Comparison of ENCODE assay signal across 16 mouse cellular contexts in genomic region chr8:125868552-125868951, GRCm38 (mm10). TPM values are rescaled to one million over a fixed set of nuclear protein-coding genes. Genes with fewer than 3 reads are reported as not detected.
A peak's percentile ranks its signal among the peaks of the same experiment; 100 is the strongest.
DNase-seq lines count a peak whose midpoint lies in the region; ATAC-seq and TF ChIP-seq lines count a peak whose summit lies in the region.
"Had no signal": no experiment of that assay in that cellular context is flagged by ENCODE, and none has a peak within 500 bp of the region (broad histone marks: within the 10 kb centered on the region; RNA-seq: fewer than 3 reads in every experiment).

No protein-coding gene starts in this region.

- no peaks in the 10 kb centered on the region; the same call in 1 of the 2 replicates for H3K27me3 ChIP-seq in hindbrain, embryonic 11.5 days (ENCODE audit: control insufficient read depth, insufficient read depth, low read length)
- no peaks in the 10 kb centered on the region for H3K27me3 ChIP-seq in hindbrain, embryonic 14.5 days (ENCODE audit: control insufficient read depth, insufficient read depth, low read length)
- no peaks in the 10 kb centered on the region for H3K27me3 ChIP-seq in midbrain, embryonic 11.5 days (ENCODE audit: control insufficient read depth, insufficient read depth, low read length)
- H3K27me3 ChIP-seq in midbrain, embryonic 10.5 days (ENCODE audit: low read depth, poor library complexity, severe bottlenecking), result no peaks in the 10 kb centered on the region; the same call in 1 of the 2 replicates
- H3K27me3 ChIP-seq: midbrain, embryonic 13.5 days; neural tube, embryonic 12.5 days had no signal

- no peak overlapping the region for H3K4me3 ChIP-seq in hindbrain, embryonic 11.5 days (ENCODE audit: low read depth, low read length)
- H3K4me3 ChIP-seq in hindbrain, embryonic 14.5 days (replicated peaks; ENCODE audit: low read length), result no peak overlapping the region
- no peak overlapping the region for H3K4me3 ChIP-seq in midbrain, embryonic 11.5 days (ENCODE audit: low read depth, low read length)
- no peak overlapping the region for H3K4me3 ChIP-seq in midbrain, embryonic 10.5 days
- H3K4me3 ChIP-seq in ES-E14 (ENCODE audit: insufficient read depth in 1 of 2, low read depth in 1 of 2, low read length in 2 of 2, poor library complexity in 1 of 2, severe bottlenecking in 1 of 2), result no peak overlapping the region
- H3K4me3 ChIP-seq: erythroblast, embryonic 14.5 days; heart, embryonic 13.5 days; midbrain, embryonic 13.5 days; neural tube, embryonic 12.5 days had no signal

- H3K9me3 ChIP-seq in hindbrain, embryonic 11.5 days (ENCODE audit: control insufficient read depth, low read length), result no peaks in the 10 kb centered on the region
- no peaks in the 10 kb centered on the region for H3K9me3 ChIP-seq in hindbrain, embryonic 14.5 days (ENCODE audit: control insufficient read depth, low read length)
- H3K9me3 ChIP-seq in midbrain, embryonic 11.5 days (ENCODE audit: control insufficient read depth, low read length), result no peaks in the 10 kb centered on the region
- H3K9me3 ChIP-seq in midbrain, embryonic 10.5 days (replicated peaks), result no peaks in the 10 kb centered on the region
- no peaks in the 10 kb centered on the region for H3K9me3 ChIP-seq in ES-E14 (ENCODE audit: control insufficient read depth, insufficient read depth, low read depth, low read length)
- H3K9me3 ChIP-seq: heart, embryonic 13.5 days; midbrain, embryonic 13.5 days; neural tube, embryonic 12.5 days had no signal

- in situ Hi-C loops in ES-E14 (cut with MboI; ENCODE audit: low sequenced_read_pairs in 2 of 2, unreplicated experiment in 2 of 2), result loop anchor here in 1 of 2 experiments (5.0 to 10.0 kb wide), 2 partner anchors 296 to 684 kb away; no protein-coding TSS in a partner anchor

- peak; percentile 39 for DNase-seq in hindbrain, embryonic 11.5 days (ENCODE audit: low spot score)
- no peak for DNase-seq in hindbrain, embryonic 14.5 days (ENCODE audit: low spot score)
- peak; percentile 53 for DNase-seq in midbrain, embryonic 11.5 days (ENCODE audit: low spot score, missing footprints)
- DNase-seq in midbrain, embryonic 10.5 days (ENCODE audit: low spot score), result no peak
- peak; percentile 53 for DNase-seq in ES-E14 (ENCODE audit: low read depth, low spot score)
- DNase-seq in cerebellum, adult 9-10 months, result no peak
- DNase-seq: kidney, postnatal 14 days; lung, adult 2 months; right cerebral cortex, adult 18-20 months had no signal

- no peak overlapping the region for H3K9ac ChIP-seq in hindbrain, embryonic 11.5 days (ENCODE audit: low read depth, low read length)
- no peak overlapping the region for H3K9ac ChIP-seq in hindbrain, embryonic 14.5 days
- no peak overlapping the region for H3K9ac ChIP-seq in midbrain, embryonic 11.5 days (ENCODE audit: low read length)
- no peak overlapping the region for H3K9ac ChIP-seq in ES-E14 (ENCODE audit: insufficient read depth, low read depth, low read length, poor library complexity, severe bottlenecking)
- H3K9ac ChIP-seq: heart, embryonic 13.5 days; midbrain, embryonic 13.5 days; neural tube, embryonic 12.5 days had no signal

- H3K36me3 ChIP-seq in hindbrain, embryonic 11.5 days (ENCODE audit: control insufficient read depth, insufficient read depth, low read length), result no peaks in the 10 kb centered on the region
- 0 out of 2 replicates have a peak, but pooled peaks cover 5% of the 10 kb centered on the region for H3K36me3 ChIP-seq in hindbrain, embryonic 14.5 days (replicated peaks; ENCODE audit: control insufficient read depth, insufficient read depth)
- H3K36me3 ChIP-seq in midbrain, embryonic 11.5 days (ENCODE audit: control insufficient read depth, insufficient read depth, low read length), result no peaks in the 10 kb centered on the region
- H3K36me3 ChIP-seq in midbrain, embryonic 10.5 days, result no peaks in the 10 kb centered on the region
- H3K36me3 ChIP-seq in ES-E14 (ENCODE audit: control insufficient read depth, insufficient read depth, low read length, poor library complexity, severe bottlenecking), result no peaks in the 10 kb centered on the region
- H3K36me3 ChIP-seq: heart, embryonic 13.5 days; neural tube, embryonic 12.5 days had no signal

- WGBS in hindbrain, embryonic 11.5 days, result 66% methylated on average over 7 of the region's 7 CpGs
- 61% methylated on average over 7 of the region's 7 CpGs for WGBS in hindbrain, embryonic 14.5 days
- WGBS in midbrain, embryonic 11.5 days, result 81% methylated on average over 7 of the region's 7 CpGs
- 83% methylated on average over 7 of the region's 7 CpGs for WGBS in midbrain, embryonic 10.5 days

- no peak overlapping the region for H3K27ac ChIP-seq in hindbrain, embryonic 11.5 days (ENCODE audit: low read depth, low read length)
- no peak overlapping the region for H3K27ac ChIP-seq in hindbrain, embryonic 14.5 days
- H3K27ac ChIP-seq in midbrain, embryonic 11.5 days (ENCODE audit: low read depth, low read length), result no peak overlapping the region
- no peak overlapping the region for H3K27ac ChIP-seq in midbrain, embryonic 10.5 days (replicated peaks)
- no peak overlapping the region for H3K27ac ChIP-seq in ES-E14 (ENCODE audit: insufficient read depth, low read depth, low read length, poor library complexity, severe bottlenecking)
- H3K27ac ChIP-seq: heart, embryonic 13.5 days; neural tube, embryonic 12.5 days had no signal

- H3K4me1 ChIP-seq in hindbrain, embryonic 11.5 days (replicated peaks; ENCODE audit: control insufficient read depth, insufficient read depth, low read length), result peaks cover 5% of the 10 kb centered on the region; the same call in 1 of the 2 replicates
- H3K4me1 ChIP-seq in hindbrain, embryonic 14.5 days (replicated peaks; ENCODE audit: control insufficient read depth, insufficient read depth, low read length), result peaks cover 10% of the 10 kb centered on the region; the same call in 1 of the 2 replicates
- H3K4me1 ChIP-seq in midbrain, embryonic 11.5 days (ENCODE audit: control insufficient read depth, insufficient read depth, low read length), result peaks cover 10% of the 10 kb centered on the region
- peaks cover 18% of the 10 kb centered on the region for H3K4me1 ChIP-seq in midbrain, embryonic 10.5 days
- H3K4me1 ChIP-seq in ES-E14 (ENCODE audit: control insufficient read depth in 2 of 2, insufficient read depth in 2 of 2, low read length in 2 of 2, poor library complexity in 1 of 2), result peaks cover 4 to 7% of the 10 kb centered on the region in 2 experiments; a peak in 3 of 4 replicates

- no peak overlapping the region for H3K4me2 ChIP-seq in hindbrain, embryonic 11.5 days (replicated peaks; ENCODE audit: low read depth, low read length)
- no peak overlapping the region for H3K4me2 ChIP-seq in hindbrain, embryonic 14.5 days (replicated peaks)
- H3K4me2 ChIP-seq in midbrain, embryonic 11.5 days, result no peak overlapping the region
- H3K4me2 ChIP-seq: heart, embryonic 13.5 days; midbrain, embryonic 13.5 days; neural tube, embryonic 12.5 days had no signal

- ATAC-seq in hindbrain, embryonic 11.5 days (ENCODE audit: low FRiP score), result no peak
- ATAC-seq in hindbrain, embryonic 14.5 days (ENCODE audit: low FRiP score), result no peak
- ATAC-seq in midbrain, embryonic 11.5 days (ENCODE audit: low FRiP score), result no peak
- peak; percentile 47 for ATAC-seq in granulocyte monocyte progenitor cell, adult 5-6 weeks (replicated peaks; ENCODE audit: poor library complexity, severe bottlenecking)
- ATAC-seq in activated CD4-positive, CD25-positive, alpha-beta regulatory T cell, adult 4 months, result no peak
- ATAC-seq: hindbrain, embryonic 16.5 days; midbrain, embryonic 13.5 days had no signal

TF ChIP-seq in ES-E14, 5 proteins besides CTCF, POLR2A, EP300 and RAD21:
- no peak for TF ChIP-seq ZNF384 (IDR thresholded peaks at IDR 0.05; ENCODE audit: low read depth, low read length)
- TF ChIP-seq ZC3H11A (IDR thresholded peaks at IDR 0.05; ENCODE audit: borderline replicate concordance, low read depth, low read length), result no peak
- no peak for TF ChIP-seq MAFK (IDR thresholded peaks at IDR 0.05; ENCODE audit: insufficient read depth, low read depth, low read length)
- TF ChIP-seq CHD2 (IDR thresholded peaks at IDR 0.05; ENCODE audit: low read depth, low read length), result no peak
- no peak for TF ChIP-seq HCFC1 (IDR thresholded peaks at IDR 0.05; ENCODE audit: borderline replicate concordance, insufficient read depth, low read length)

RNA-seq across cellular contexts. Expression of gene Pcnx2, which starts 29.6 kb away (rescaled TPM):
- 0.25 and 0.46 TPM in 2 replicates for polyA plus RNA-seq in hindbrain, embryonic 11.5 days (2014; fragmentation: Nextera tagmentation; extraction: Ambion mirVana)
- 4.2 and 5.1 TPM in 2 replicates for polyA plus RNA-seq in hindbrain, embryonic 14.5 days (2014; fragmentation: Nextera tagmentation; extraction: Ambion mirVana)
- polyA plus RNA-seq in midbrain, embryonic 11.5 days (2014; fragmentation: Nextera tagmentation; extraction: Ambion mirVana), result 0.40 and 0.74 TPM in 2 replicates
- 0.11 and 0.24 TPM in 2 replicates for polyA plus RNA-seq in midbrain, embryonic 10.5 days (2016; fragmentation: Nextera tagmentation; extraction: Ambion mirVana)
- 2.0 and 2.9 TPM in 2 replicates for total RNA-seq in ES-E14 (2012; rRNA removed)
- not detected in 2 replicates for total RNA-seq in granulocyte monocyte progenitor cell, adult 5-6 weeks (2014; fragmentation: Nextera tagmentation)
- not detected in 2 replicates for total RNA-seq in granulocyte monocyte progenitor cell, adult 5-6 weeks (2017)
- under 1 TPM in 1 of 2 experiments, not detected in 1; 0.42 TPM for polyA plus RNA-seq in activated CD4-positive, CD25-positive, alpha-beta regulatory T cell, adult 4 months (2017; shearing (Covaris generic))

RNA-seq across cellular contexts. Expression of gene Map3k21, which starts 41.7 kb away (rescaled TPM):
- polyA plus RNA-seq in hindbrain, embryonic 11.5 days (2014; fragmentation: Nextera tagmentation; extraction: Ambion mirVana), result 0.08 and 0.14 TPM in 2 replicates
- 0.99 and 1.0 TPM in 2 replicates for polyA plus RNA-seq in hindbrain, embryonic 14.5 days (2014; fragmentation: Nextera tagmentation; extraction: Ambion mirVana)
- 0.03 and 0.11 TPM in 2 replicates for polyA plus RNA-seq in midbrain, embryonic 11.5 days (2014; fragmentation: Nextera tagmentation; extraction: Ambion mirVana)
- not detected in 2 replicates for polyA plus RNA-seq in midbrain, embryonic 10.5 days (2016; fragmentation: Nextera tagmentation; extraction: Ambion mirVana)
- 0.04 and 0.11 TPM in 2 replicates for total RNA-seq in ES-E14 (2012; rRNA removed)
- not detected in 2 replicates for total RNA-seq in granulocyte monocyte progenitor cell, adult 5-6 weeks (2014; fragmentation: Nextera tagmentation)
- not detected in 2 replicates for total RNA-seq in granulocyte monocyte progenitor cell, adult 5-6 weeks (2017)
- polyA plus RNA-seq in activated CD4-positive, CD25-positive, alpha-beta regulatory T cell, adult 4 months (2017; shearing (Covaris generic)), result not detected
- polyA plus RNA-seq: erythroblast, embryonic 14.5 days had no signal

Comparison
In these comparisons a context has a peak if more than half of its experiments do, and no peak if none do; other contexts are left out.
1. DNase-seq: peak in hindbrain, embryonic 11.5 days (single experiment), midbrain, embryonic 11.5 days (single experiment) and ES-E14 (single experiment); none in hindbrain, embryonic 14.5 days (single experiment), midbrain, embryonic 10.5 days (single experiment) and cerebellum, adult 9-10 months (single experiment).